Mouse (Mus musculus) CH12.LX (cell line): Measurements from ENCODE around the gene Btf3. TPM values are rescaled to one million over a fixed set of nuclear protein-coding genes. Genes with fewer than 3 reads are reported as not detected.

Experiments used
- BHLHE40 ChIP-seq: IDR thresholded peaks from 2 replicates; pipeline ENCODE4 v1.6.1; 2011; ENCODE audit warnings: mild to moderate bottlenecking, low read depth, low read length, improper control_type of control experiment
- ELF1 ChIP-seq: IDR thresholded peaks from 2 replicates; pipeline ENCODE4 v1.6.1; 2014; ENCODE audit warnings: low read depth, mild to moderate bottlenecking, inconsistent platforms, low read length, improper control_type of control experiment
- EP300 ChIP-seq: IDR thresholded peaks from 2 replicates; pipeline ENCODE4 v1.6.1; 2011; ENCODE audit warnings: low read length, improper control_type of control experiment
- HCFC1 ChIP-seq: IDR thresholded peaks from 2 replicates; pipeline ENCODE4 v1.6.1; 2012; ENCODE audit warnings: low read depth, mild to moderate bottlenecking, inconsistent platforms, low read length, improper control_type of control experiment
- KAT2A ChIP-seq: IDR thresholded peaks from 2 replicates; pipeline ENCODE4 v1.6.1; 2012; ENCODE audit warnings: low read length, improper control_type of control experiment, inconsistent platforms; ENCODE audit not compliant: insufficient replicate concordance
- PAX5 ChIP-seq: IDR thresholded peaks from 2 replicates; pipeline ENCODE4 v1.6.1; 2012; ENCODE audit warnings: low read length, inconsistent platforms, mixed read lengths
- POLR2A ChIP-seq: IDR thresholded peaks from 2 replicates; pipeline ENCODE4 v1.6.1; 2011; ENCODE audit warnings: low read depth, mild to moderate bottlenecking, improper control_type of control experiment, low read length
- RAD21 ChIP-seq: IDR thresholded peaks from 2 replicates; pipeline ENCODE4 v1.6.1; 2011; ENCODE audit warnings: low read depth, mild to moderate bottlenecking, low read length, improper control_type of control experiment, moderate library complexity
- ZC3H11A ChIP-seq: IDR thresholded peaks from 2 replicates; pipeline ENCODE4 v1.6.1; 2012; ENCODE audit warnings: low read depth, mild to moderate bottlenecking, inconsistent platforms, low read length, improper control_type of control experiment
- polyA plus RNA-seq: library from polyadenylated mRNA; unstranded; fragments of >175 nt; gene quantifications from 2 replicates; pipeline ENCODE4 v1.2.1, GENCODE M21; 2012; ENCODE audit warnings: low read depth; ENCODE audit not compliant: insufficient read length
- total RNA-seq, 2 experiments: library from RNA; depleted of rRNA; stranded (reverse); fragments of 300-350 nt in 1 of 2; fragments of >200 nt in 1 of 2; gene quantifications; 2 replicates each; pipeline ENCODE4 v1.2.3; 2012 to 2014

Gene Btf3
- total and polyA plus RNA-seq, 3 experiments, result 1,038 to 1,568 (median 1,367) TPM

DNA sequence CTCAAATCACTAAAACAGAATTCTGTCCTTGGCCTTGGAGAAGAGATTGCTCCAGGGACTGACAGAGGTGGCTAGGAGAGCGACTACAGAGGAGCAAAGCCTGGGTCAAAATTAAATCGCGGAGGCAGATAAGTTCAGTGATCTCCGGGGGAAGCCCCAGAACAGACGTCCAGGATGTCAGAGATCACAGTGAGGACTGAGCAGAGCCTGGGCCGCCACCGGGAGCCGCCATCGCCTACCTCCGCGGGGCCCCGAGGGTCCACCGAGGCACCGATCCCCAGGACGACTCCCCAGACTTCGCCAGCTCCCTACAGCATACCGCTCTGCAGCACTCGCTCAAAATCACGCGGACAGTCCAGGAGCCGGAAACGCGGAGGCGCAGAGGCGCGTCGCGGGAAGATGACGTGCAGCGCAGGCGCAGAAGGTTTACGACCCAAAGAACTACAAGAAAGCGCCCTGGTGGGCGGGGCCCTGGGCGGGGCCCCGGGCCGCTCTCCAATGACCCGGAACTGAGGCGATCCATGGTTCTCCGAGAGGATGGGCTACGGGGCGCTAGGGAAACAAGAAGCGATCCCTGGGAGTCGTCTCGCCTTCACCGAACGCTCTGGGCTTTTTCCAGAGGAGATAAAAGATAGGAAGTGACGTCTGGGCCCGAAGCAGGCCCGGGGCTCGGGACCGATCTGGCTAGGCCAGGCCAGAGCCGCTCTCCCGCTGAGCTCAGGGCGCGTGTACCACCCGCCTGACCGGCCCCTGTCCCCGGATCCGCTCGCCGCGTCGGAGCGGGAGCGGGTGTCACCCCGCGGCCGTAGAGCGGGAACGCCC, 54.0 kb downstream of the Btf3 start, which contains the start of the genes Utp15 and Ankra2 (continued):
- peak; percentile 91 for TF ChIP-seq KAT2A
- TF ChIP-seq PAX5, result no peak
- TF ChIP-seq ELF1, result peak; percentile 96
- TF ChIP-seq BHLHE40, result peak; percentile 35; the same call in 1 of the 2 replicates
- TF ChIP-seq EP300, result no peak
- TF ChIP-seq RAD21, result no peak
- TF ChIP-seq POLR2A, result peak; percentile 89
- TF ChIP-seq HCFC1, result peak; percentile 95
- no peak for TF ChIP-seq ZC3H11A

Other genes starting within 250 kb of the Btf3 start
- 0.04 and 0.08 TPM in 2 replicates for gene Arhgef28, start 110.6 kb downstream of the Btf3 start, total RNA-seq (2012; rRNA removed)
- 0.07 and 0.23 TPM in 2 replicates for gene Arhgef28, start 110.6 kb downstream of the Btf3 start, total RNA-seq (2014; rRNA removed)
- 0.20 and 0.24 TPM in 2 replicates for gene Arhgef28, start 110.6 kb downstream of the Btf3 start, polyA plus RNA-seq
- gene Utp15, start 54.0 kb downstream of the Btf3 start, total RNA-seq (2012; rRNA removed), result 36.8 and 44.3 TPM in 2 replicates
- 51.7 and 52.2 TPM in 2 replicates for gene Utp15, start 54.0 kb downstream of the Btf3 start, total RNA-seq (2014; rRNA removed)
- 49.4 and 51.7 TPM in 2 replicates for gene Utp15, start 54.0 kb downstream of the Btf3 start, polyA plus RNA-seq
- gene Ankra2, start 53.9 kb downstream of the Btf3 start, total RNA-seq (2012; rRNA removed), result 10.1 and 11.1 TPM in 2 replicates
- 12.9 and 15.3 TPM in 2 replicates for gene Ankra2, start 53.9 kb downstream of the Btf3 start, total RNA-seq (2014; rRNA removed)
- gene Ankra2, start 53.9 kb downstream of the Btf3 start, polyA plus RNA-seq, result 12.4 and 14.8 TPM in 2 replicates
- not detected in 2 replicates for gene Gm21976, start 37.1 kb downstream of the Btf3 start, total RNA-seq (2012; rRNA removed)
- not detected in 2 replicates for gene Gm21976, start 37.1 kb downstream of the Btf3 start, total RNA-seq (2014; rRNA removed)
- not detected in 2 replicates for gene Gm21976, start 37.1 kb downstream of the Btf3 start, polyA plus RNA-seq
- not detected in 2 replicates for gene Foxd1, start 37.2 kb upstream of the Btf3 start, total RNA-seq (2012; rRNA removed)
- gene Foxd1, start 37.2 kb upstream of the Btf3 start, total RNA-seq (2014; rRNA removed), result not detected in 2 replicates
- not detected in 2 replicates for gene Foxd1, start 37.2 kb upstream of the Btf3 start, polyA plus RNA-seq
- gene Gm10320, start 175.0 kb upstream of the Btf3 start, total RNA-seq (2012; rRNA removed), result 6.1 and 8.0 TPM in 2 replicates
- gene Gm10320, start 175.0 kb upstream of the Btf3 start, total RNA-seq (2014; rRNA removed), result 11.6 and 13.4 TPM in 2 replicates
- gene Gm10320, start 175.0 kb upstream of the Btf3 start, polyA plus RNA-seq, result 1.2 and 1.8 TPM in 2 replicates